Mouse (Mus musculus): ENCODE data around the gene Cd3e.
A peak's percentile ranks its signal among the peaks of the same experiment; 100 is the strongest.
"Not testable (repeated sequence)": the region's sequence is repeated elsewhere in the genome, so short reads cannot be mapped to it uniquely, and the experiment has no call there.

Gene Cd3e

GRCm38 (mm10) chr9:44979806-44980205, 29.6 kb downstream of the Cd3e start:
- no peak for DNase-seq (ENCODE audit: low spot score)

GRCm38 (mm10) chr9:44977813-44978212, 31.6 kb downstream of the Cd3e start:
- no peak for DNase-seq (ENCODE audit: low spot score)

GRCm38 (mm10) chr9:44969450-44969849, 40.0 kb downstream of the Cd3e start:
- DNase-seq (ENCODE audit: low spot score), result no peak

- DNase-seq (ENCODE audit: low spot score), result not testable (repeated sequence)
These were observed 41.7 kb downstream of the Cd3e start for GRCm38 (mm10) chr9:44967763-44968162.

GRCm38 (mm10) chr9:44966815-44967242, 42.6 kb downstream of the Cd3e start:
- DNase-seq (ENCODE audit: low spot score), result peak; percentile 79

- DNase-seq (ENCODE audit: low spot score), result no peak
These were observed 43.5 kb downstream of the Cd3e start for GRCm38 (mm10) chr9:44965833-44966466.

- peak; percentile 99 for DNase-seq (ENCODE audit: low spot score)
These were observed 44.1 kb downstream of the Cd3e start, which contains the start of gene Ube4a for GRCm38 (mm10) chr9:44965126-44965832. Ube4a (minus strand) TSS chr9:44965600.

- no peak for DNase-seq (ENCODE audit: low spot score)
These were observed 55.0 kb downstream of the Cd3e start for GRCm38 (mm10) chr9:44954432-44954831.

Measured in layer of hippocampus, adult 11-12 months (tissue).